Mouse (Mus musculus) cerebellum, adult 18-20 months (tissue): ENCODE results near the gene Tcf25.

Experiments
- DNase-seq, 2 experiments: peaks; one replicate each; pipeline ENCODE4 v3.0.0; 2021

Gene Tcf25

DNA sequence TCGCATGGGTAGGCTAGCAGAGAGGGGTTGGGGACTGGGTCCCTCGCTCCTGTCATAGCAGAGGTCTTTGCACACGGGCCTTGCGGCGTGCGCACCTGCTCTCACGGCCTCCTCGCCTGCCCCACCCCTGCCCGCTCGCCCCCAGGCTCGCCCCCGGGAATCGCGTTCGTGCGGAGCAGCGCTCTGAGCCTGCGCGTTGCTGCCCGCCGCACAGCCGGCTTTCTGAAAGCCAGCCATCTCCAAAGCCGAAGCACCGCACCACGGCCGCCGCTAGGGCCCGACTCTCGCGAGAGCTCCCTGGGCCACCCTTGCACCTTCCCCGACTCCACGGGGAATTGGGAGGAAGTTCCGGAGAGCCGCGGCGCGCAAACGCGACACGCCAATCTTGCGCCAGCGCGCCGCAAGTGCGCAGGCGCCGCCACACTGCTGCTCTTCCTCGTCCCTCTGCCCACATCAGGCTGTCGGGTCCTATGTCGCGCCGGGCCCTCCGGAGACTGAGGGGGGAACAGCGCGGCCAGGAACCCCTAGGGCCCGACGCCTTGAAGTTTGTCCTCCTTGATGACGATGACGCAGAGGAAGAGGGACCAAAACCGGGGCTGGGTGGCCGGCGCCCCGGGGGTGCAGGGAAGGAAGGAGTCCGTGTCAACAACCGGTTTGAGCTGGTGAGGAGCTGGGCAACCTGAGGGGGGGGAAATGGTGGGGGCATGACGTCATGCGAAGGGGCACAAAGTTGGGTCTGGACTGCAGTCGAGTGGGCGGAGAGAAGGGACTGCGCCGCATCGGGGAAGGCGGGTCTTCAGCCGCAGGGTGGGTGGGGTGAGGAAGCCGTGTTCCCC lies at the start of gene Tcf25:
Tcf25 (plus strand) TSS at position 351 of the 836 bp plus-strand sequence.
- DNase-seq: peak; percentile 96

DNA sequence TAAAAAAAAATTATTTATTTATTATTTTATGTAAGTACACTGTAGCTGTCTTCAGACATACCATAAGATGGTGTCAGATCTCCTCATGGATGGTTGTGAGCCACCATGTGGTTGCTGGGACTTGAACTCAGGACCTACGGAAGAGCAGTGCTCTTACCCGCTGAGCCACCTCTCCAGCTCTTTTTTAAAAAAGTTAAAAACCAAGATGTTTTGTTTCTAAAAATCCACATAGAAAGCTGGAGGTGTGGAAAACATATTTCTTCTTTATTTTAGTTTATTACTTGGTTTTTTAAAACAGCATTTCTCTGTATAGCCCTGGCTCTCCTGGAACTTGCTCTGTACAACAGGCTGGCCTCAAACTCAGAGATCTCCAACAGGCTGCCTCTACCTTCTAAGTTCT lies 45.0 kb upstream of the Tcf25 start:
- no peak for DNase-seq

DNA sequence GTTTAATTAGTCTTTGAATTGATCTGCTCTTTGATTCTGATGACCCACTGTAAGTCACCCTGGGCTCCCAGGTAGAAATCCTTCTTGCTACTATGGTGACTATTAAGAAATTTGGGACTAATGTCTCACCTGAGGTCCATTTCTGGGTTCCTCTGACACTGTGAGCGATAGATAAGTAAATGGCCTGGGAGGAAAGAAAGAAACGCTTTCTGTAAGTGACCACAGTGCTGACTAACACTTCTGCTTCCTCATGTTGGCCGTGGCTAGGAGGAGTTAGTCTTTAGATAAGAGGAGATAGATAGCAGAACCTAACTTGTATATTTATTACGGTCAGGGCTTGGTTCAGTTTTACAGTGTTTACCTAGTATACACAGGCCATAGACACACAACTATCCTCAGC lies 44.2 kb upstream of the Tcf25 start:
- no peak for DNase-seq

DNA sequence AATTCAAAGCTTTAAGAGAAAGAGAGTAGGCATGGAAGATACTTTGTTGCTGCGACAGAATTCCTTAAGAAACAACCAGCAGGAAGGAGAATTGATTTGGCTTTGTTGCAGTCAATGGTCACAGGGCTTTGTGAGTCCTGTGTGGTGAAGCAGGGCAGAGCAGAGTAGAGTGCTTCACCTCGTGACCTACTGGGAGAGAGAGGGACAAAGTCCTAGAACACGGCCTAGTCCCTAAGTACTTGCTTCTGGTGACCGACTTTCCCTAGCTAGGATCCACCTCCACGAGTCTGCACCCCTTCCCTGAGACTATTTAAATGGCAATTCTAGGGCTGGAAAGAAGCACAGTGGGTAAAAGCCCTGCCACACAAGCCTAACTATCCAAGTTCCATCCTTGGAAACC lies 43.6 kb upstream of the Tcf25 start:
- no peak for DNase-seq

DNA sequence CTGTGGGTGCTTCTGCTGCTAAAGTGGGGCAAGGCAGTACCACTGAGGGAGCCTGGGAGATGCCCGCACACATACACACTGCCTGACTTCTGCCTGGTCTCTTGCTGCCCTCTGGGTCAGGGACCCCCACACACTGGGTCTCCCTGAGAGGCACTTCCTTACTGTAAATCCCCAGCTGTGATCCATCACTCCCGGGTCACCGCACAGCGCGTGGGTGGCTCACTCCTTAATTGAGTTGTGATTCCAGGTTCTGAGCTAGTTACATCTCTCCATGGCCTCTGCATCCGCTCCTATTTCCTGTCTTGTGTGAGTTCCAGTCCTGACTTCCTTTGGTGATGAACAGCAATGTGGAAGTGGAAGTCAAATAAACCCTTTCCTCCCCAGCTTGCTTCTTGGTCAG lies 42.9 kb upstream of the Tcf25 start:
- DNase-seq: no peak

DNA sequence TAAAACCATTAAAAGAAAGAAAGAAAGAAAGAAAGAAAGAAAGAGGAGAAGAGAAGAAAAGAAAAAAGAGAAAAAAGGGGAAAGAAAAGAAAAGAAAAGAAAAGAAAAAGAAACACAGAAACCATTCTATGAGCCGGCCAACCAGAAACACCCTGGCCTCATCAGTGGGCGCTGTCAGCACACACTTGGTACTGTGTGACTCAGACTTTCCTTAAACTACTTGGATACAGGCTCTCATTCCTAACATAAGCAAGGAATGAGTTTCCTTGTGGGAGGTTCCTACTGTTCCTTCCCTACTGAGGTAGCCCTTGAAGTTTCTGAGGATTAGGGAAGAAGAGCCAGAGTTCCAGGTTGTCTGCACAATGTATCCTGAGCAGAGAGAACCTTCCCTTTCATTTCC lies 42.3 kb upstream of the Tcf25 start:
- DNase-seq: no peak

DNA sequence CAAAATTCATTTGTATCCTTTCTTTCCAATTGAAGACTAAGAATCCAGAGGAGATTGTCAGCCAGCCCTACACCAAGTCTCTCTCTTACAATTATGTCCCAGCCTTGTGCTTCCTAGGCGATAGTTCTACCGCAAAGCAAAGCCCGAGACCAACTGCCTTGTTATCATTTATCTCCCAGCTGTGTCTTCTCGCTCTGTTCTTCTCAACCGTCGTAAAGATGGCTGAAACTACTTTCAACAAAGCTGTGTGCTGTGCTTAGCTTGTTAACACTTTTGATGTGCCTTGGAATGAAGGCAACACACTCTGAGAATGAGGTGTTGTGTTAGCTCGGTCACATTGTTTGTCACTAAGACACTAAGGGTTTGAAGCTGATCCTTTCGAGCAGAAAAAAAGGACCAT lies 41.7 kb upstream of the Tcf25 start:
- peak in 1 of 2 experiments; percentile 9 for DNase-seq

DNA sequence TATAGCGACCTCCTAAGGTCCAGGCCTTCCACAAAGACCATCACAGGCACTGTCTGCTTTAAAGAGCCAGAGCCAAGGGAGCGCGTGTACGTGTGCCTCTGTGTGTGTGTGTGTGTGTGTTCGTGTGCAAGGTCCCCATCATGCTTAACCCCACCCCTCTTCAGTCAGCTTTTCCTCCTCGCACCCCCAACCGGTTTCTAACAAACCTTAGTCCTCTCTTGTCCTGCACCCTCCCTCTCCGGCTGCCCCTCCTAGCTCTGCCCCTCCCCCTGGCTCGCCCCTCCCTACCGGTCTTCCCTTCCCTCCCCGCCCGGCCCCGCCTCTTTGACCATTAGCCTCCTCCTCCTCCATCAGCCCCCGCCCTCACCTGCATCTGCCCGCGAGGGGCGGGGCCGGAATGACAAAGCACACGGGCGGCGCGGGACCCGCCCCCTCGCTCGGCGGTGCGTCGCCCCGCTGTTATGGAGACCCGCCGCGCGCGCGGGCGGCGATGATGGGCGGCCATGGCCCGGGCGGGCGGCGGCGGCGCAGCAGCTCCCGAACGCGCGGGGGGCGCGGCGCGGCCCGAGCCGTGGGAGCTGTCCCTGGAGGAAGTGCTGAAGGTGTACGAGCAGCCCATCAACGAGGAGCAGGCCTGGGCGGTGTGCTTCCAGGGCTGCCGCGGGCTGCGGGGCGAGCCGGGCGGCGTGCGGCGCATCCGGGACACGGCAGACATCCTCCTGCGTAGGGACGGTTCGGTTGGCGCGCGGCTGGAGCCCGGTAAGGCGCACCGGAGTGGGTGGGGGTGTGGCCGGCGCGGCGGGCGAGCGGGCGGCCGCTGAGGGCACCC lies 41.1 kb upstream of the Tcf25 start, which contains the start of gene Spire2:
Spire2 (plus strand) TSS at position 452 of the 829 bp plus-strand sequence.
- peak; percentile 87 to 88 for DNase-seq

DNA sequence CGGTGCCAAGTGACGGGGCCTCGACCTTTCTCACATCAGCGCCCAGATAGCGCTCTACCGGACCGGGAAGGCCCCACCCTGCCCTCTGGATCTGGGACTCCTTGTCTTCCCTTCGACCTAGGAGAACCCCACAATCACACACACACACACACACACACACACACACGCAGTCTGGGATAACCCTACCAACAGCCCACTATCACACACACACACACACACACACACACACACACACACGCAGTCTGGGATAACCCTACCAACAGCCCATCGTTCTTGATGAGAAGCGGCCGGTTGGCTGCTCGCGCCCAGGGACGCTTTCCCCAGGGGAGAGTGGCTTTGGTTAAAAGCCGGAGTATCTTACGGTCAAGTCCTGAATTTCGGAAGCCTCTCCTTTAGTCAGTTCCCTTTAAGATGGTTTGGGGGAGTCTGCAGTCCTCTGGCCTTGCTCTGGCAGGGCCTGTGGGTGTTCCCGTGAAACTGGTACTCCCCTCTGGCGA lies 40.4 kb upstream of the Tcf25 start:
- peak in 1 of 2 experiments; percentile 17 for DNase-seq

DNA sequence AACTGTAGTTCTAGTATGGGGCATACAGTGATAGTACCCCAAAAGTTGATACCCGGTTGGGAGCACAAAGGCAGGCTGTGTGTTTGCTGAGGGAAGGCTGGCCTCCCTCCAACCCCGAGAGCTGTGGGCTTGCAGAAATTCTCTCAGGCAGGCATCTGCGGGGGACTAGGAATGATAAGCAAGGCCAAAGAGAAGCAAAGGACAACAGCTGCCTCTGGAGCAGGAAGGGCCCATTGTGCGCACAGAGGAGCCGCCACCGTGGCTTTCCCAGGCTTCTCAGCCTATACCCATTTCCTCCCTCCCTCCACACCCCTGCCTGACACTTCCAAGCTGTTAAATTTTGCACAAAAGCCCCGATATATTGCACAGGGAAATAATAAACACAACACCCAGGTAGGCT lies 39.7 kb upstream of the Tcf25 start:
- DNase-seq: peak; percentile 15 to 19

DNA sequence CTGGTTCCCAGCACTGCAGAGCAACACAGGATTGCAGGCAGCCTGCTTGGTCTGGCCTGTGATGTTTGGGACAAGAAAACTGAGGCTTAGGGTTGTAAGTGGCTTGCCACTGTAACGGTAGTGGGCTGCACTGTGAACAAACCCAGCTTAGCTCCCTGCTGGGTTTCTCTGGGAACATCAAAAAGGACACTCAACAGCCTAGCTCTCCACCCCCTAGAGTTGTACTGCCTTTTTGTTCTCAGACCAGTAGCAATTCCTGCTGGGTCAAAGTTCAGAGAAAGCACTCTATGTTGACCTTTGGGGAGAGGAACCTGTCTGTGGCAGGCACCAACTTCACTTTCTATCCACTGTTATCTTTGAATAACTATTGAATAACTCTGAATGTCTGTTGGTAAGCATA lies 39.1 kb upstream of the Tcf25 start:
- no peak for DNase-seq

DNA sequence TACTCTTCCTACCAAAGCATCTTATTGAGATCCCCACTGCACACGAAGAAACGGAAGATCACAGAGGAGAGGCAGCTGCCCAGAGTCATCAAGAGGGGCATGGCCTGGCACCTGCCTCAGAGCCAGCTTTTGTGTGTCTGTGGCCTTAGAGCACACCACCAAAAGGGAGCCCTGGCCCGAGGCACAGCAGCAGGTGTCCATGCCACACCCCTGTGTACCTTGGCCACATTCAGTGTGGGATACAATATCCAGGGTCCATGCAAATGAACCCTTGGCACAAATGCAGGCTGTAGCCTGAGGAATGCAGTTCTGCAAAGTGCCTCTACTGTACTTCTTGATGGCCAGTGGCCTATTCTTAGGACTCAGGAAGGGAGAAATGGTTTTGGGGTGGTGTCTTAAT lies 36.1 kb upstream of the Tcf25 start:
- DNase-seq: no peak

DNA sequence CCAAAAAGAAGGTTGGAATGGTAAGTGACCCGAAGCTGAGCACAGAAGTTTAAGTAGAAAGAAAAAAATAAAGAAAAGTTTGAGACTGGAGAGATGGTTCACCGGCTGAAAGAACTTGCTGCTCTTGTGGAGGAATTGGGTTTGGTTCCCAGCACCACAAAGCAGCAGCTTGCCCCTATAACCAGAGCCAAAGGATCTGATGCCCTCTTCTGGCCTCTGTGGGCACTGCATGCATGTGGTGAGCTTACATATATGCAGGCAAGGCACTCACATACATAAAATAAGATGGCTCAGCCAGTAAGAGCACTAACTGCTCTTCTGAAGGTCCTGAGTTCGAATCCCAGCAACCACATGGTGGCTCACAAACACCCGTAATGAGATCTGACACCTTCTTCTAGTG lies 33.5 kb upstream of the Tcf25 start:
- DNase-seq: no peak

DNA sequence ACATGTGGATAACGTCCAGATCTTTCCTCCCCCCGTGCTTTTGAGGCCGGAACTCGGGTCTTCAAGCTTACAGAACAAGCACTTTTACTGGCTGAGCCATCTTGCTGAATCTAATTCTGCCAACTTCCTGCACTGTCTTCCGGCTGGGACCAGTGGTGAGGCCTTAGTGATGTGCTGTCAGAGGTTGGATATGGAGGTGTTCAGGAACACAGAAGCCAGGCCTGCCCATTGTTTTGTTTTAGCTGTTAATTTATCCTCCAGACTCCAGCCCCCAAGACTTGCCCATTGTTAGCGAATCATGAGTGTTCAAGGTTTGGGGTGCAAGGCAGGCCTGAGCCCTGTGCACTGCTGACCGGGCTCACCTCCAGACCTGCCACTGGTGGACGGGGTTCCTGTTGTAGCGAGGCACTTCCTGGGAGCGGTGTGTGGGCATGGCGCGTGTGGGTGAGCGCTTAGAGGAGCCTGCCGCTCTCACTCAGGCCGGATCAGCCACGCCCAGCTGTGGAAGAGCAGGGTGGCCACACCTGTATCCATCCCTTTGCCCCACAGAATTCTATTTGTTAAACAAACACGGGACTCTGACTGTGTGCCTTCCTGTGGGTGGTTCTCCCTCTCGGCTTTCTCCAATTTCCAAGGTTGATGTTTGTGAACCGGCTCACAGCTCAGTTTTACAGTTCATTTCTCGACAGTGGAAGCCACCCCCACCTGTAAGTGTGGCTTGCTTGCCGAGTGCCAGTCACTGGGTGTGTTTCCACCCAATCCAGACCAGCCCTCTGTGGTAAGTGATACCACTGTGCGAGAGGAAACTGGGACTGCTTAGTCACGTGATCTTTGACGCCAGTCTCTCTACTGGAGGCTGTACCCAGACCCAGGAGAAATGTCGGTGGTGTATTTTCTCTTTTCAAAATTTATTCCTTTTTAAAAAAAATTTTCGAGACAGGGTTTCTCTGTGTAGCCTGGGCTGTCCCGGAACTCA lies 32.2 kb upstream of the Tcf25 start:
- DNase-seq: no peak

DNA sequence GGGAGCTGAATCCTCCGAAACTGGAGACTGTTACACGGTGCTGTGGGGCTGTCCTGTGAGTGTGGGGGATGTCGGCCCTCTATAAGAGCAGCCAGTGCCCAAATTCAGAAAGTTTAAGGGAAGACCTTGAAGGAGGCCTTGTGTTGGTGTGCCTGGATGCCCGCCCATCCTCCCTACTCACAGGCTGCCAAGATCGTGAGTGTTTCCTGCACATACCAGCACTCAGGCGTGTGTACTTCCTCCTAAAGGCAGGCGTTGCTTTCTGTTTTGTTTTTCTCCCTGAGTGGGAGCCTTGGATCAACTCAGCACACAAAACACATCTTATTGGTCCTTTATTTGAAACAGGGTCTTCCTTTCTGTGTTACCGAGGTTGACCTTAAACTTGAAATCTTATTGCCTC lies 31.3 kb upstream of the Tcf25 start:
- no peak for DNase-seq

DNA sequence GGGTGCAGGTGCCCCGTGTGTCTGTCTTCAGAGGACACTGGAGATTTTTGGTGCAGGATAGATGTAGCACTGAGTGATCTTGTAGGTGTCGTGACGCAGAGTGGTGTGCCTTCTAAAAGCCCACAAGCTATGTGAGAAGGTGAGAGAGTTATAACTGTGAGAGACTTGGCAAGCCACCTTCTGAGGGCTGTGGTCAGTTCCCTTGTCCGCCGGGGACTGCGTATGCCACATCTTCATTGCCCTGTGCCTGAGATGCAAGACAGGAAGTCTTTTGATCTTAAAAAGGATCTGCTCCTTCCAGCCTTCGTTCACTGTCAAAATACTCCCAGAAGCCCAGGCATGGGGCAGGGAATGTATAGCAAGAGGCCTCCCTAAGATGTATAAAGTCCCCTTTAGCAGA lies 30.6 kb upstream of the Tcf25 start:
- DNase-seq: no peak

DNA sequence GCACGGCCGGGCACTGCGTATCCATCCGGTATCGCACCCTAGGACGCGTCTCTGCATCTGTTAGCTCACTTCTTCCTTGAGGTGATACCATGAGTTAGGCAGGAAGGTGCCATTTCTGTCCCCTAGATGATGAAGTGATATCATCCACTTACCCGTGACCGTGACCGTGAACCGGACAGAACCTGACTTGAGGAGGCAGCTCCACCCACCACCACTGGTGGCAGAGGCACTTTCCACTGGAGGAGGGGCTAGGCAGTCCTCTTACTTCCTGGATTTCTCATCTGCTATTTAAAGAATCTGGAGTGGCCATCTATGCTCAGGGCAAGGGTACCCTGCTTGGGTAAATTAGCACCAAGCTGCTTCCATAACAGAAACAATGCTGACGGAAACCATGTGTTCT lies 30.1 kb upstream of the Tcf25 start:
- no peak for DNase-seq

DNA sequence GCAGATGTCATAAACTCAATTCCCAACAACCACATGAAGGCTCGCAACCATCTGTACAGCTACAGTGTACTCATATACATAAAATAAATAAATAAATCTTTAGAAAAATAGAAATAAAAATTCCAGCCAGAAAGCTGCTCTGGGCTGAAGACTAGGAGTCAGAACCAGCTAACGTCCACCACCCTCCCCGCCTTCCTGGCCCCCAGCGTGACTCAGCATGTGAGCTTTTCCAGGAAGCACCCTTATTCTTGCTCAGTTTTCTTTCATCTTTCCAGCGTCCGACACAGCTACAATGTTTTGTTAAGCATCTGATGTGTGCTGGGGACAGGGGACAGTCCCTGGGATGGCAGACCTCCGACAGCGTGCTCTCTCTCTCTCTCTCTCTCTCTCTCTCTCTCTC lies 28.4 kb upstream of the Tcf25 start:
- no peak for DNase-seq

DNA sequence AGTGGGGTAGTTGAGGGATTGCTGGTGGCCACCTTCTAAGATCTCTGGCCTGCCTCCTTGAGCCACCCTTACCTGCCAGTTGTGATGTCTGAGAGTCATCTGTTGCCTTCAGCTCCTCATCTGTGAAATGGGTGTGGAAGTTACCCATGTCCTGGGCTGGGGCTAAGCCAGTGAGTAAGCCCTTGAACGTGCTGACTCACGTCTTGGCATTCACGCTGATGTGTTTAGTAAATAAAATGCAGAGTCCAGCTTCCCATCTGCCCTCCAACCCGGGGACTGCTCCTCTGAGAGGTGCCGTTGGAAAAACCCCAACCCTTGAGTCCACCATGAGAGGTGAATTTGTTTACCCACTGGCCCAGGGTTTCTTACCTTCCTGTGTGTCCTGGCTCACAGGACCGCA lies 27.7 kb upstream of the Tcf25 start:
- no peak for DNase-seq

DNA sequence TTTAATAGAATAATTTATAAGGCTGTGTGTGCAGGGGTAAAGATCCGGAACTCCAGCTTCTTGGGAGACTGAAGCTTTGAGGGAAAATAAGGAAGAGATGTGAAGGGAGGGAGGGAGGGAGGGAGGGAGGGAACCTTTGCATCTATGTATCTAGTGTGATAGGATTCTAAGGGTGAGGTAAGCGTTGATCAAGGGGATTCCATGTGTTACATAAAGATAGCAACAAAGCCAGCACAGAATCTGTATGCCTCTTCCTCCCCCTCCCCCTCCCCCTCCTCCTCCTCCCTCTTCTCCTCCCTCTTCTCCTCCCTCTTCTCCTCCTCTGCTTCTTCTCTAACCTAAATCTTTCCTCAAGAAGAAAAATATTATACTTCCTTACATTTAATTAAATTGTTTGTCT lies 26.3 kb upstream of the Tcf25 start:
- no peak for DNase-seq

DNA sequence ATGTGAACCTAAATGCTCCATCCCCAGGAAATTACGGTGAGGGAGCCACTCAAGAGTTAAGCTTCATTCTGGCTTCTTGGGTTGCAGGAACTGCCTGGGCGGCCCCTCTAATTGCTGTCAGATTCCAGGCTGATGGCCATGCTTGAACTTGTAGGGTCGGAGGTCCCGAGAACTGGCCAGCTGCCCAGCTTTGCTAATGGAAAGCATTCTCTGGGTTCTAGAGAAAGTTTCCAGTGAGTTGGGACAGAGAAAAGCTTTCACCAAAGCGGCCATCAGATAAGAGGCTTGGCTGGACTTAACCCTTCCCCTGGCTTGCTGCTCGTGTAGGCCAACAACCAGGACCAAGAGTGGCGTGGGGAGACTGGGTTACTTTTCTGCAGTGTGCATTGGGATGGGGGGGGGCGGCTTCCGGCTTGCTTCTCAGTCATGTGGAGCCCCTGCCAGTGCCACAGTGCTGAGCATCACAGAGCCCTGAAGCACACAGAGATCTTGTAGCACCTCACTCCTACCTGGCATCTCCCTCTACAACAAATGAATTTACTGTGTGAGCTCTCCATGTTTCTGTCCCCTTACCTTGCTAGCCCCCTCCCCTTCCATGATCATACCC lies 25.2 kb upstream of the Tcf25 start:
- no peak for DNase-seq

DNA sequence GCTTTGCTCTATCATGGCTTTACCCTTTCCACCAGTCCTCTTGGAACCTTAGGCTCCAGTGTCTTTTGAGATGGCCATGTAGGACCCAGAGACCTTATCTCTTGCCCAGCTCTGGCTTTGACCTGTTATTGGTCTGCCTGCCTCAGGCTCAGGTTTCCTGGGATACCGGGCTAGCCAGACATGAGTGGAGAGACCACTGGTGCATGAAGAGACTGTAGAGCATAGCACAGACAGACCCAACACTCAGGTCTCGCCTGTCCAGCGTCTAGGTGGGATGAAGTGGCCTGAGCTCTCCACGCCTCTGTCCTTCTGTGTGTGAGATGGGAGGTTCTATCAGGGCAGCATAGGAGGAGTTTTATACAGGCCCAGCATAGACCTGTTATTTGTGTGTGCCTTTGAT lies 24.5 kb upstream of the Tcf25 start:
- no peak for DNase-seq
